ENCODE assay signal across 7 mouse cellular contexts in genomic region chr3:137150414-137151010, GRCm38 (mm10).
DNase-seq lines count a peak whose midpoint lies in the region; ATAC-seq lines count a peak whose summit lies in the region.

No protein-coding gene starts in this region.

- intact Hi-C loops in heart, postnatal 10 days (cut with DNase I): loop anchor here (1.0 to 5.0 kb wide), 4 partner anchors 92 to 268 kb away; no protein-coding TSS in a partner anchor
- intact Hi-C loops in left cerebral cortex, postnatal 14 days (cut with DNase I): no loop called here

- DNase-seq in 416B (ENCODE audit: low read depth) (peak; percentile 98), NIH3T3 (ENCODE audit: low read depth) (peak; percentile 41)
- DNase-seq in heart, postnatal 10 days: peak; percentile 72 to 74
- peak; percentile 13 to 42 for DNase-seq in left cerebral cortex, postnatal 14 days (ENCODE audit: low spot score in 2 of 2)
- peak; percentile 79 for DNase-seq in retina, postnatal 1 day
- DNase-seq in spleen, postnatal 14 days (ENCODE audit: low spot score in 2 of 2): no peak

- ATAC-seq in common myeloid progenitor, adult 5-6 weeks (replicated peaks; ENCODE audit: low read depth, poor library complexity, severe bottlenecking): peak; percentile 43; the same call in 1 of the 2 replicates

Comparison
In these comparisons a context has a peak if more than half of its experiments do, and no peak if none do; other contexts are left out.
1. DNase-seq: peak in 416B (single experiment), NIH3T3 (single experiment), heart, postnatal 10 days (2 of 2), left cerebral cortex, postnatal 14 days (2 of 2) and retina, postnatal 1 day (single experiment); none in spleen, postnatal 14 days (0 of 2).